Mouse (Mus musculus) kidney, postnatal 14 days (tissue): ENCODE results near the gene Kcnk12.

ENCODE experiments used
- DNase-seq: peaks from one replicate; pipeline ENCODE4 v3.0.0; 2022; ENCODE audit warnings: mixed read lengths

The Kcnk12 gene

GRCm38 (mm10) chr17:87696814-87697213, 101.0 kb downstream of the Kcnk12 start:
- no peak for DNase-seq

- DNase-seq, result no peak
These were observed 101.8 kb downstream of the Kcnk12 start for GRCm38 (mm10) chr17:87695874-87696465.
